Mouse (Mus musculus) limb, embryonic 14.5 days (tissue): ENCODE measurements around the gene Gdap1l1. TPM values are rescaled to one million over a fixed set of nuclear protein-coding genes. Genes with fewer than 3 reads are reported as not detected.
"Not testable (repeated sequence)": the region's sequence is repeated elsewhere in the genome, so short reads cannot be mapped to it uniquely, and the experiment has no call there.

Experiments used
- ATAC-seq: fragments of 200-750 bp; cut with Nextera tagmentation; 2 replicates; pipeline ENCODE4 v1.8.0; 2017; ENCODE audit warnings: low read depth, moderate number of reproducible peaks, moderate TSS enrichment; ENCODE audit not compliant: low FRiP score
- DNase-seq: peaks from one replicate; pipeline ENCODE4 v3.0.0-alpha.2; 2015; ENCODE audit warnings: low spot score
- H3K27ac ChIP-seq: fragments of 300-500 bp; sonication (generic); replicated peaks from 2 replicates; pipeline ENCODE4 v1.5.1; 2014; ENCODE audit warnings: low read depth, mild to moderate bottlenecking, low read length, moderate library complexity, mixed read lengths
- H3K27me3 ChIP-seq: fragments of 300-500 bp; sonication (generic); 2 replicates; pipeline ENCODE4 v1.6.1; 2014; ENCODE audit warnings: low read length, mixed read lengths; ENCODE audit not compliant: control insufficient read depth, insufficient read depth
- H3K36me3 ChIP-seq: fragments of 300-500 bp; sonication (generic); 2 replicates; pipeline ENCODE4 v1.6.1; 2014; ENCODE audit warnings: mild to moderate bottlenecking, low read length, moderate library complexity, mixed read lengths; ENCODE audit not compliant: control insufficient read depth, insufficient read depth
- H3K4me1 ChIP-seq: fragments of 300-500 bp; sonication (generic); 2 replicates; pipeline ENCODE4 v1.6.1; 2014; ENCODE audit warnings: antibody characterized with exemption, low read length, mixed read lengths; ENCODE audit not compliant: control insufficient read depth, insufficient read depth
- H3K4me2 ChIP-seq: fragments of 300-500 bp; sonication (generic); replicated peaks from 2 replicates; pipeline ENCODE4 v1.6.1; 2014; ENCODE audit warnings: low read depth, mild to moderate bottlenecking, low read length, moderate library complexity; ENCODE audit not compliant: severe bottlenecking
- H3K4me3 ChIP-seq: fragments of 300-500 bp; sonication (generic); replicated peaks from 2 replicates; pipeline ENCODE4 v1.5.1; 2014; ENCODE audit warnings: low read length
- H3K9ac ChIP-seq: fragments of 300-500 bp; sonication (generic); 2 replicates; pipeline ENCODE4 v1.6.1; 2014; ENCODE audit warnings: mild to moderate bottlenecking, low read depth, low read length, moderate library complexity; ENCODE audit not compliant: severe bottlenecking
- H3K9me3 ChIP-seq: fragments of 300-500 bp; sonication (generic); 2 replicates; pipeline ENCODE4 v1.6.1; 2016; ENCODE audit warnings: low read length; ENCODE audit not compliant: control insufficient read depth
- POLR2A ChIP-seq: fragments of 200-500 bp; IDR thresholded peaks from 2 replicates; pipeline ENCODE4 v1.8.0; 2012; ENCODE audit warnings: inconsistent platforms, mild to moderate bottlenecking, moderate library complexity, borderline replicate concordance; ENCODE audit not compliant: insufficient read depth, insufficient read length; ENCODE audit errors: extremely low read depth
- WGBS: fragments of 180-500 bp; shearing (Covaris S2); extraction: QIAGEN DNeasy Blood & Tissue Kit; methylation state at CpG from one replicate; pipeline ENCODE4 v1.1.7; 2014; 5-methylcytosine and 5-hydroxymethylcytosine counted together
- polyA plus RNA-seq, 2 experiments: library from polyadenylated mRNA; depleted of rRNA in 1 of 2; stranded (reverse) in 1 of 2; unstranded in 1 of 2; fragments of >200 nt; fragmentation: Nextera tagmentation in 1 of 2; extraction: Ambion mirVana in 1 of 2; gene quantifications; 2 replicates each; pipeline versions ENCODE4 v1.2.1 to v1.2.3; 2012 to 2014

The Gdap1l1 gene
- polyA plus RNA-seq, 2 experiments = 0.43 to 0.60 TPM

DNA sequence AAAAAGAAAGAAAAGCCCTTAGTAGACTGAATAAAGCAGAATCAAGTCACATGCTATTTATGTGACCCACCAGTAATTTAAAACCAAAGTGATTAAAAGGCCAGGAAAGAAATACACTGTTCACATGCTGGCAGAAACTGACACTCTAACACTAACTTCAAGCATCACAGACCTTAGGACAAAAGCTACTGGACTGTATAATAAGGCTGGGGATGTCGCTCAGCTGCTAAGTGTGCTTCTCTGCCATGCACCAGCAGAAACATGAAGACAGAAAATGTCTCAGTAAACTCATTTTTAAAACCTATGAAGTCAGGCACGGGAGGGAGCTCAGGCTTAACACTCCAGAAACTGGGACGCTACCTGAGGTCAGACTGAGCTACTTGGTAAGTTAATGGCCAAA, 28.1 kb upstream of the Gdap1l1 start:
- Histone ChIP-seq H3K4me1 (no peaks in the 10 kb centered on the region), H3K36me3 (peaks cover 69% of the 10 kb centered on the region), H3K9ac (no peak overlapping the region), H3K27ac (no peak overlapping the region), H3K4me3 (no peak overlapping the region), H3K27me3 (no peaks in the 10 kb centered on the region), H3K9me3 (no peaks in the 10 kb centered on the region), H3K4me2 (no peak overlapping the region)
- ATAC-seq (no peak), DNase-seq (no peak)
- TF ChIP-seq POLR2A = no peak
- WGBS = 86% methylated on average over 3 of the region's 3 CpGs

DNA sequence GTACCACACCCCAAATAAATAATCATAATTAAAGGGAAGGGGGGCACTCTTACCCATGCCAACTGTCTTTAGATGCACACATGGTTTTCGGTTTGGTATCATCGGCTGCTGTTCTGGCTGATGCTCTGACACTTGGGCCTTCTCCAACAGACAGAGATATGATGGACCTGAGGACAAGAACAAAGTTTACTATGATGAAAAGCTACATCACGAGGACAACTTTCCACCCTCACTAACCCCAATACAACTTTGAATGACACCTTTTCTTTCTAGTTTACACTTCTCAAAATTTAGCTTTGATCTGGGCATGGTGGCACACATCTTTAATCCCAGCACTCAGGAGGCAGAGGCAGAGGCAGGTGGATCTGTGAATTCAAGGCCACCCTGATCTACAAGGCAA, 26.9 kb upstream of the Gdap1l1 start:
- not testable (repeated sequence) for DNase-seq, H3K27ac ChIP-seq, H3K27me3 ChIP-seq, H3K9me3 ChIP-seq, ATAC-seq, H3K4me1 ChIP-seq, H3K4me2 ChIP-seq, H3K4me3 ChIP-seq, H3K9ac ChIP-seq
- H3K36me3 ChIP-seq = peaks cover 64% of the 10 kb centered on the region
- WGBS = 94% methylated on average over 3 of the region's 3 CpGs

DNA sequence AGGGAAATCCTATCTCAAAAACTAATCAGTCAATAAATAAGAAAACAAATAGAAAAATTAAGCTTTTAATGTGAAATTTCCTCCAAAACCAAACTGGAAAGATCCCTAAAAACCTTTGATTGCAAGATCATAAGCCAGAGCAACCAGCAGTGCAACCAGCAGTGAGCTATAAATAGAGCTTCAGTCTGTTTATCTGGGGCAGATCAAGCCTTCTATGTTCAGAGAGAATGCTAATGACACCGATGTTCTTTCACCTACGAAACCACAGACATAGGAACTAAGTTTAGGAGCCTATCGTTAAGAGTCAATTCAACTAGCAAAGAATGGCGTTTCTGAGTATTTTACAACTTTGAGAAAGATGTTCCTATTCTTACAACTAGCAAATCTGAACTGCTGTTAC, 26.4 kb upstream of the Gdap1l1 start:
- Histone ChIP-seq H3K36me3 (peaks cover 64% of the 10 kb centered on the region), H3K4me1 (no peaks in the 10 kb centered on the region), H3K9ac (no peak overlapping the region), H3K27ac (no peak overlapping the region), H3K4me3 (no peak overlapping the region), H3K4me2 (no peak overlapping the region), H3K27me3 (no peaks in the 10 kb centered on the region), H3K9me3 (no peaks in the 10 kb centered on the region)
- no peak for ATAC-seq
- no peak for TF ChIP-seq POLR2A
- WGBS = 80% methylated on average over 4 of the region's 4 CpGs
- DNase-seq = no peak

DNA sequence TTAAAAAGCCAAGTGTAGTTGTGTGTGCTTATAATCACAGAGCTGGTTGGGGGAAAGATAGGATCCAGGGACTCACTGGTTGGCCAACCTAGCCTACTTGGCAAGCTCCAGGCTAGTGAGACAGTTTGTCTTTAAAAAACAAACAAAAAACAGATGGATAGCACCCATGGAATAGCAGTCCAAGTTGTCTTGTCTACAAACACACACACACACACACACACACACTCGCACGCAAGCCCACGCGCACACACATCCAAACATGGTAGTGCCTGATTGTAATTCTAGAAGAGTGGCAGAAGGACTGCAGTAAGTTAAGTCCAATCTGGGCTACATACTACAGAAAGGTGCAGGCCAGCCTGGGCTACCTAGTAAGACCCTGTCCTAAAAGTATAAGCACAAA, 25.9 kb upstream of the Gdap1l1 start:
- Histone ChIP-seq H3K9ac (no peak overlapping the region), H3K4me3 (no peak overlapping the region), H3K36me3 (peaks cover 58% of the 10 kb centered on the region), H3K9me3 (no peaks in the 10 kb centered on the region), H3K27me3 (no peaks in the 10 kb centered on the region), H3K4me1 (peaks cover 2% of the 10 kb centered on the region), H3K27ac (no peak overlapping the region), H3K4me2 (no peak overlapping the region)
- DNase-seq (no peak), ATAC-seq (no peak)
- no peak for TF ChIP-seq POLR2A
- WGBS = 96% methylated on average over 4 of the region's 4 CpGs

DNA sequence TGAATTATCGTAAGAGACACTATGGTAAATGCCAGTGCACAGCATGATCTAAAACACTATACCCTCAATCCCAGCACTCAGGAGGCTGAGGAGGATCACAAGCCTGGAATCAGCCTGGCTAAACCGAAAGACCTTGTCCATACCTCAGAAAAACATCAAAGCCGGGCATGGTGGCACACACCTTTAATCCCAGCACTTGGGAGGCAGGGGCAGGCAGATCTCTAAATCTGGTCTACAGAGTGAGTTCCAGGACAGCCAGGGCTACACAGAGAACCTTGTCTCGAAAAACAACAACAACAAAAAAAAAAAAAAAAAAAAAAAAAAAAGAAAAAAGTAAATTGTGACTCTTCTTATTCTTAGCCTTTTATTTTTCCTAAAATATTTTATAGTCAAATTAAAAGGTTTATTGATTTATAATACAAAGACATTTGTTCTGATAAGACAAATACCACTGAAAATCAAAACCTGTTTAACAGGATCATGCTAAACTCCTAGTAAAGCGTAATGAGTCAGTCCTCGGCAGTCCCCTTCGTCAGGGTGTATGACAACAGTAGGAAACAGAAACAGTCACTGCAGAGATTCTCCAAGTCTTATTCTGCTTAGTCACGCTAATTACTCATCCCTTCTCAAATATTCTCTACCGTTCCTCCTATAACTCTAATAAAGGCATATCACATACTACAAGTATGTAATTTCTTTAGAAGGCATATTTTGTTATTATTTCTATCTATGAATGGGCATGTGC, 25.3 kb upstream of the Gdap1l1 start:
- DNase-seq = no peak
- ATAC-seq = no peak
- WGBS = 89% methylated on average over 9 of the region's 9 CpGs
- Histone ChIP-seq H3K9me3 (no peaks in the 10 kb centered on the region), H3K36me3 (peaks cover 55% of the 10 kb centered on the region), H3K4me2 (no peak overlapping the region), H3K4me3 (no peak overlapping the region), H3K9ac (no peak overlapping the region), H3K27ac (no peak overlapping the region), H3K4me1 (peaks cover 8% of the 10 kb centered on the region), H3K27me3 (no peaks in the 10 kb centered on the region)
- TF ChIP-seq POLR2A = no peak
